Mouse (Mus musculus): ENCODE measurements around the gene Rtn2. TPM values are rescaled to one million over a fixed set of nuclear protein-coding genes. Genes with fewer than 3 reads are reported as not detected.

The Rtn2 gene
- polyA plus RNA-seq, 1 experiment = 19.9 TPM

- H3K27ac ChIP-seq (ENCODE audit: control insufficient read depth, insufficient read depth, low read length) = no peak overlapping the region
- peaks cover 5% of the 10 kb centered on the region for H3K27me3 ChIP-seq (ENCODE audit: control insufficient read depth, insufficient read depth, low read length)
- peaks cover 3% of the 10 kb centered on the region; the same call in 1 of the 2 replicates for H3K4me1 ChIP-seq (replicated peaks; ENCODE audit: control insufficient read depth, insufficient read depth, low read length)
- DNase-seq = no peak
- no peaks in the 10 kb centered on the region for H3K36me3 ChIP-seq (ENCODE audit: control insufficient read depth, insufficient read depth, low read length)
- H3K4me3 ChIP-seq (ENCODE audit: control insufficient read depth, insufficient read depth, low read length) = no peak overlapping the region
- WGBS = 14% methylated on average over 22 of the region's 22 CpGs
- TF ChIP-seq POLR2A (IDR thresholded peaks at IDR 0.05; ENCODE audit: control insufficient read depth, extremely low read depth, insufficient read depth, low read length, poor library complexity) (no peak), CTCF (IDR thresholded peaks at IDR 0.05; ENCODE audit: borderline replicate concordance, control insufficient read depth, extremely low read depth, insufficient read depth, low read length, poor library complexity) (no peak)
Observed at GRCm38 (mm10) chr7:19327128-19327527, 44.7 kb downstream of the Rtn2 start.

- Histone ChIP-seq H3K27me3 (ENCODE audit: control insufficient read depth, insufficient read depth, low read length) (peaks cover 5% of the 10 kb centered on the region), H3K36me3 (ENCODE audit: control insufficient read depth, insufficient read depth, low read length) (no peaks in the 10 kb centered on the region), H3K27ac (ENCODE audit: control insufficient read depth, insufficient read depth, low read length) (no peak overlapping the region), H3K4me3 (ENCODE audit: control insufficient read depth, insufficient read depth, low read length) (no peak overlapping the region), H3K4me1 (replicated peaks; ENCODE audit: control insufficient read depth, insufficient read depth, low read length) (peaks cover 7% of the 10 kb centered on the region)
- no peak for TF ChIP-seq POLR2A (IDR thresholded peaks at IDR 0.05; ENCODE audit: control insufficient read depth, extremely low read depth, insufficient read depth, low read length, poor library complexity)
- WGBS = 65% methylated on average over 5 of the region's 5 CpGs
- DNase-seq = no peak
Observed at GRCm38 (mm10) chr7:19327782-19328181, 45.4 kb downstream of the Rtn2 start.

- H3K27me3 ChIP-seq (ENCODE audit: control insufficient read depth, insufficient read depth, low read length) = peaks cover 5% of the 10 kb centered on the region
- TF ChIP-seq POLR2A (IDR thresholded peaks at IDR 0.05; ENCODE audit: control insufficient read depth, extremely low read depth, insufficient read depth, low read length, poor library complexity) (no peak), CTCF (IDR thresholded peaks at IDR 0.05; ENCODE audit: borderline replicate concordance, control insufficient read depth, extremely low read depth, insufficient read depth, low read length, poor library complexity) (no peak)
- H3K36me3 ChIP-seq (ENCODE audit: control insufficient read depth, insufficient read depth, low read length) = no peaks in the 10 kb centered on the region
- H3K4me1 ChIP-seq (replicated peaks; ENCODE audit: control insufficient read depth, insufficient read depth, low read length) = peaks cover 12% of the 10 kb centered on the region
- no peak overlapping the region for H3K27ac ChIP-seq (ENCODE audit: control insufficient read depth, insufficient read depth, low read length)
- DNase-seq = no peak
- H3K4me3 ChIP-seq (ENCODE audit: control insufficient read depth, insufficient read depth, low read length) = no peak overlapping the region
Observed at GRCm38 (mm10) chr7:19328425-19328824, 46.0 kb downstream of the Rtn2 start.

GRCm38 (mm10) chr7:19331910-19332309 lies 49.5 kb downstream of the Rtn2 start:
- Histone ChIP-seq H3K27ac (ENCODE audit: control insufficient read depth, insufficient read depth, low read length) (no peak overlapping the region), H3K36me3 (ENCODE audit: control insufficient read depth, insufficient read depth, low read length) (no peaks in the 10 kb centered on the region), H3K4me3 (ENCODE audit: control insufficient read depth, insufficient read depth, low read length) (no peak overlapping the region), H3K27me3 (ENCODE audit: control insufficient read depth, insufficient read depth, low read length) (peaks cover 2% of the 10 kb centered on the region), H3K4me1 (replicated peaks; ENCODE audit: control insufficient read depth, insufficient read depth, low read length) (peaks cover 9% of the 10 kb centered on the region)
- TF ChIP-seq CTCF (IDR thresholded peaks at IDR 0.05; ENCODE audit: borderline replicate concordance, control insufficient read depth, extremely low read depth, insufficient read depth, low read length, poor library complexity) (no peak), POLR2A (IDR thresholded peaks at IDR 0.05; ENCODE audit: control insufficient read depth, extremely low read depth, insufficient read depth, low read length, poor library complexity) (no peak)
- 64% methylated on average over 2 of the region's 2 CpGs for WGBS
- no peak for DNase-seq

GRCm38 (mm10) chr7:19332709-19333352 lies 50.4 kb downstream of the Rtn2 start:
- DNase-seq = peak; percentile 53
- Histone ChIP-seq H3K4me3 (ENCODE audit: control insufficient read depth, insufficient read depth, low read length) (peak overlapping the region; percentile 51), H3K4me1 (replicated peaks; ENCODE audit: control insufficient read depth, insufficient read depth, low read length) (peaks cover 9% of the 10 kb centered on the region), H3K27ac (ENCODE audit: control insufficient read depth, insufficient read depth, low read length) (no peak overlapping the region), H3K36me3 (ENCODE audit: control insufficient read depth, insufficient read depth, low read length) (no peaks in the 10 kb centered on the region), H3K27me3 (ENCODE audit: control insufficient read depth, insufficient read depth, low read length) (no peaks in the 10 kb centered on the region; the same call in 1 of the 2 replicates)
- no peak for TF ChIP-seq POLR2A (IDR thresholded peaks at IDR 0.05; ENCODE audit: control insufficient read depth, extremely low read depth, insufficient read depth, low read length, poor library complexity)
- no peak; the same call in 1 of the 2 replicates for TF ChIP-seq CTCF (IDR thresholded peaks at IDR 0.05; ENCODE audit: borderline replicate concordance, control insufficient read depth, extremely low read depth, insufficient read depth, low read length, poor library complexity)
- WGBS = 1% methylated on average over 52 of the region's 52 CpGs

- Histone ChIP-seq H3K27ac (ENCODE audit: control insufficient read depth, insufficient read depth, low read length) (no peak overlapping the region), H3K27me3 (ENCODE audit: control insufficient read depth, insufficient read depth, low read length) (no peaks in the 10 kb centered on the region), H3K4me3 (ENCODE audit: control insufficient read depth, insufficient read depth, low read length) (no peak overlapping the region), H3K4me1 (replicated peaks; ENCODE audit: control insufficient read depth, insufficient read depth, low read length) (peaks cover 9% of the 10 kb centered on the region), H3K36me3 (ENCODE audit: control insufficient read depth, insufficient read depth, low read length) (no peaks in the 10 kb centered on the region)
- TF ChIP-seq POLR2A (IDR thresholded peaks at IDR 0.05; ENCODE audit: control insufficient read depth, extremely low read depth, insufficient read depth, low read length, poor library complexity) (no peak), CTCF (IDR thresholded peaks at IDR 0.05; ENCODE audit: borderline replicate concordance, control insufficient read depth, extremely low read depth, insufficient read depth, low read length, poor library complexity) (no peak)
- 64% methylated on average over 3 of the region's 3 CpGs for WGBS
- DNase-seq = no peak
Observed at GRCm38 (mm10) chr7:19335583-19335982, 53.2 kb downstream of the Rtn2 start.

- H3K36me3 ChIP-seq (ENCODE audit: control insufficient read depth, insufficient read depth, low read length) = no peaks in the 10 kb centered on the region
- no peak overlapping the region for H3K27ac ChIP-seq (ENCODE audit: control insufficient read depth, insufficient read depth, low read length)
- H3K27me3 ChIP-seq (ENCODE audit: control insufficient read depth, insufficient read depth, low read length) = peaks cover 3% of the 10 kb centered on the region; the same call in 1 of the 2 replicates
- H3K4me3 ChIP-seq (ENCODE audit: control insufficient read depth, insufficient read depth, low read length) = no peak overlapping the region
- DNase-seq = no peak
- WGBS = 29% methylated on average over 10 of the region's 10 CpGs
- H3K4me1 ChIP-seq (replicated peaks; ENCODE audit: control insufficient read depth, insufficient read depth, low read length) = peaks cover 11% of the 10 kb centered on the region
- no peak for TF ChIP-seq CTCF (IDR thresholded peaks at IDR 0.05; ENCODE audit: borderline replicate concordance, control insufficient read depth, extremely low read depth, insufficient read depth, low read length, poor library complexity)
- TF ChIP-seq POLR2A (IDR thresholded peaks at IDR 0.05; ENCODE audit: control insufficient read depth, extremely low read depth, insufficient read depth, low read length, poor library complexity) = no peak
Observed at GRCm38 (mm10) chr7:19337122-19337521, 54.7 kb downstream of the Rtn2 start.

Data from thymus, adult 2 months (tissue).